Mouse (Mus musculus) lung, adult 10 weeks (tissue): ENCODE data around the gene Olfr338. TPM values are rescaled to one million over a fixed set of nuclear protein-coding genes. Genes with fewer than 3 reads are reported as not detected.

Experiments
- polyA plus RNA-seq: library from polyadenylated mRNA; stranded (reverse); fragments of 350-450 nt; fragmentation: Illumina TruSeq; extraction: RNeasy Lipid Tissue Mini Kit (QIAGEN cat#74804); gene quantifications from one replicate; pipeline ENCODE4 v1.2.3, GENCODE M21; 2014; ENCODE audit warnings: low read depth, low replicate concordance; ENCODE audit not compliant: insufficient read depth

Olfr338 gene
- polyA plus RNA-seq = not detected

GRCm38 (mm10) chr2:36373219-36373618, at the start of gene Olfr338:
Olfr338 (plus strand) TSS chr2:36373519.

GRCm38 (mm10) chr2:36418647-36419046, 45.3 kb downstream of the Olfr338 start, which contains the start of gene Olfr339:
Olfr339 (plus strand) TSS chr2:36418947.

Other genes starting within 250 kb of the Olfr338 start
- gene Mrrf, start 237.1 kb upstream of the Olfr338 start, polyA plus RNA-seq = 12.9 TPM
- gene Rbm18, start 236.7 kb upstream of the Olfr338 start, polyA plus RNA-seq = 26.6 TPM
- 25.0 TPM for gene Ptgs1, start 143.1 kb upstream of the Olfr338 start, polyA plus RNA-seq
- not detected for gene Olfr339, start 45.4 kb downstream of the Olfr338 start, polyA plus RNA-seq
- gene Olfr340, start 79.1 kb downstream of the Olfr338 start, polyA plus RNA-seq = not detected
- gene Olfr341, start 108.9 kb downstream of the Olfr338 start, polyA plus RNA-seq = not detected
- not detected for gene Olfr342, start 151.5 kb downstream of the Olfr338 start, polyA plus RNA-seq
- not detected for gene Olfr344, start 193.1 kb downstream of the Olfr338 start, polyA plus RNA-seq